Mouse (Mus musculus): ENCODE measurements at regions not wholly inside any gene's neighbourhood (a gene's known extent, or its start where the extent isn't known, plus 50 kb on each side); places are given as distances from the start of the nearest gene placed in this dataset.

- no peak overlapping the region for H3K4me2 ChIP-seq (ENCODE audit: low read depth, low read length)
- H3K27ac ChIP-seq (ENCODE audit: low read depth, low read length), result no peak overlapping the region
- no peaks in the 10 kb centered on the region for H3K36me3 ChIP-seq (ENCODE audit: control insufficient read depth, insufficient read depth, low read length)
- H3K9me3 ChIP-seq (ENCODE audit: control insufficient read depth, low read length), result no peaks in the 10 kb centered on the region
- no peaks in the 10 kb centered on the region for H3K4me1 ChIP-seq (ENCODE audit: control insufficient read depth, insufficient read depth, low read length)
- WGBS, result 51% methylated on average over 7 of the region's 7 CpGs
- H3K9ac ChIP-seq (replicated peaks; ENCODE audit: low read depth, low read length), result no peak overlapping the region
- H3K4me3 ChIP-seq (ENCODE audit: low read depth, low read length), result no peak overlapping the region
- ATAC-seq (ENCODE audit: low read depth), result no peak
- H3K27me3 ChIP-seq (ENCODE audit: control insufficient read depth, insufficient read depth, low read length), result no peaks in the 10 kb centered on the region
Measured at GRCm38 (mm10) chr2:157633286-157633685, 62.2 kb upstream of the Blcap start.

- Histone ChIP-seq H3K9ac (replicated peaks; ENCODE audit: low read depth, low read length) (no peak overlapping the region), H3K4me1 (ENCODE audit: control insufficient read depth, insufficient read depth, low read length) (no peaks in the 10 kb centered on the region), H3K9me3 (ENCODE audit: control insufficient read depth, low read length) (no peaks in the 10 kb centered on the region), H3K27ac (ENCODE audit: low read depth, low read length) (0 out of 2 replicates have a peak overlapping the region, but pooled peaks have one; percentile 50), H3K4me2 (ENCODE audit: low read depth, low read length) (no peak overlapping the region), H3K27me3 (ENCODE audit: control insufficient read depth, insufficient read depth, low read length) (no peaks in the 10 kb centered on the region), H3K4me3 (ENCODE audit: low read depth, low read length) (no peak overlapping the region), H3K36me3 (ENCODE audit: control insufficient read depth, insufficient read depth, low read length) (no peaks in the 10 kb centered on the region)
- ATAC-seq (ENCODE audit: low read depth), result peak; percentile 41; the same call in 1 of the 2 replicates
- 10% methylated on average over 14 of the region's 14 CpGs for whole genome bisulfite sequencing
Measured at GRCm38 (mm10) chr2:157635670-157636069, 64.6 kb upstream of the Blcap start.

- whole genome bisulfite sequencing, result 48% methylated on average over 4 of the region's 4 CpGs
- H3K4me1 ChIP-seq (ENCODE audit: control insufficient read depth, insufficient read depth, low read length), result no peaks in the 10 kb centered on the region
- H3K27me3 ChIP-seq (ENCODE audit: control insufficient read depth, insufficient read depth, low read length), result no peaks in the 10 kb centered on the region
- H3K4me3 ChIP-seq (ENCODE audit: low read depth, low read length), result no peak overlapping the region
- H3K4me2 ChIP-seq (ENCODE audit: low read depth, low read length), result no peak overlapping the region
- no peak overlapping the region for H3K9ac ChIP-seq (replicated peaks; ENCODE audit: low read depth, low read length)
- H3K36me3 ChIP-seq (ENCODE audit: control insufficient read depth, insufficient read depth, low read length), result no peaks in the 10 kb centered on the region
- no peak for ATAC-seq (ENCODE audit: low read depth)
- no peak overlapping the region for H3K27ac ChIP-seq (ENCODE audit: low read depth, low read length)
- no peaks in the 10 kb centered on the region for H3K9me3 ChIP-seq (ENCODE audit: control insufficient read depth, low read length)
Measured at GRCm38 (mm10) chr2:157640873-157641272, 69.8 kb upstream of the Blcap start.

- Histone ChIP-seq H3K9me3 (ENCODE audit: control insufficient read depth, low read length) (no peaks in the 10 kb centered on the region), H3K36me3 (ENCODE audit: control insufficient read depth, insufficient read depth, low read length) (no peaks in the 10 kb centered on the region), H3K4me1 (ENCODE audit: control insufficient read depth, insufficient read depth, low read length) (peaks cover 11% of the 10 kb centered on the region), H3K4me2 (ENCODE audit: low read depth, low read length) (no peak overlapping the region), H3K9ac (replicated peaks; ENCODE audit: low read depth, low read length) (no peak overlapping the region), H3K27ac (ENCODE audit: low read depth, low read length) (no peak overlapping the region), H3K27me3 (ENCODE audit: control insufficient read depth, insufficient read depth, low read length) (no peaks in the 10 kb centered on the region), H3K4me3 (ENCODE audit: low read depth, low read length) (no peak overlapping the region)
- ATAC-seq (ENCODE audit: low read depth), result no peak; the same call in 1 of the 2 replicates
- WGBS, result 19% methylated on average over 20 of the region's 20 CpGs
Measured at GRCm38 (mm10) chr2:157663584-157664375, 73.4 kb upstream of the Ctnnbl1 start.

- H3K9me3 ChIP-seq (ENCODE audit: control insufficient read depth, low read length), result no peaks in the 10 kb centered on the region
- no peak for ATAC-seq (ENCODE audit: low read depth)
- 49% methylated on average over 6 of the region's 6 CpGs for WGBS
- H3K36me3 ChIP-seq (ENCODE audit: control insufficient read depth, insufficient read depth, low read length), result no peaks in the 10 kb centered on the region
- H3K9ac ChIP-seq (replicated peaks; ENCODE audit: low read depth, low read length), result no peak overlapping the region
- H3K4me2 ChIP-seq (ENCODE audit: low read depth, low read length), result no peak overlapping the region
- peaks cover 11% of the 10 kb centered on the region for H3K4me1 ChIP-seq (ENCODE audit: control insufficient read depth, insufficient read depth, low read length)
- no peak overlapping the region for H3K27ac ChIP-seq (ENCODE audit: low read depth, low read length)
- H3K4me3 ChIP-seq (ENCODE audit: low read depth, low read length), result no peak overlapping the region
- no peaks in the 10 kb centered on the region for H3K27me3 ChIP-seq (ENCODE audit: control insufficient read depth, insufficient read depth, low read length)
Measured at GRCm38 (mm10) chr2:157664481-157664880, 72.7 kb upstream of the Ctnnbl1 start.

- H3K36me3 ChIP-seq (ENCODE audit: control insufficient read depth, insufficient read depth, low read length), result no peaks in the 10 kb centered on the region
- no peak for ATAC-seq (ENCODE audit: low read depth)
- H3K4me3 ChIP-seq (ENCODE audit: low read depth, low read length), result no peak overlapping the region
- H3K27ac ChIP-seq (ENCODE audit: low read depth, low read length), result no peak overlapping the region; the same call in 1 of the 2 replicates
- 83% methylated on average over 2 of the region's 2 CpGs for WGBS
- no peaks in the 10 kb centered on the region for H3K27me3 ChIP-seq (ENCODE audit: control insufficient read depth, insufficient read depth, low read length)
- no peak overlapping the region for H3K4me2 ChIP-seq (ENCODE audit: low read depth, low read length)
- H3K9me3 ChIP-seq (ENCODE audit: control insufficient read depth, low read length), result no peaks in the 10 kb centered on the region
- peaks cover 5% of the 10 kb centered on the region; the same call in 1 of the 2 replicates for H3K4me1 ChIP-seq (ENCODE audit: control insufficient read depth, insufficient read depth, low read length)
- no peak overlapping the region for H3K9ac ChIP-seq (replicated peaks; ENCODE audit: low read depth, low read length)
Measured at GRCm38 (mm10) chr2:157670191-157670590, 67.0 kb upstream of the Ctnnbl1 start.

- Histone ChIP-seq H3K9ac (replicated peaks; ENCODE audit: low read depth, low read length) (no peak overlapping the region), H3K9me3 (ENCODE audit: control insufficient read depth, low read length) (no peaks in the 10 kb centered on the region), H3K27me3 (ENCODE audit: control insufficient read depth, insufficient read depth, low read length) (no peaks in the 10 kb centered on the region), H3K4me2 (ENCODE audit: low read depth, low read length) (no peak overlapping the region), H3K36me3 (ENCODE audit: control insufficient read depth, insufficient read depth, low read length) (no peaks in the 10 kb centered on the region), H3K4me3 (ENCODE audit: low read depth, low read length) (no peak overlapping the region), H3K27ac (ENCODE audit: low read depth, low read length) (peak overlapping the region; percentile 60), H3K4me1 (ENCODE audit: control insufficient read depth, insufficient read depth, low read length) (peaks cover 6% of the 10 kb centered on the region; the same call in 1 of the 2 replicates)
- ATAC-seq (ENCODE audit: low read depth), result peak; percentile 31; the same call in 1 of the 2 replicates
- WGBS, result 32% methylated on average over 17 of the region's 19 CpGs
Measured at GRCm38 (mm10) chr2:157674906-157675305, 62.3 kb upstream of the Ctnnbl1 start.

- no peaks in the 10 kb centered on the region for H3K27me3 ChIP-seq (ENCODE audit: control insufficient read depth, insufficient read depth, low read length)
- H3K4me2 ChIP-seq (ENCODE audit: low read depth, low read length), result no peak overlapping the region
- ATAC-seq (ENCODE audit: low read depth), result 0 out of 2 replicates have a peak, but pooled peaks have one; percentile 17
- H3K4me3 ChIP-seq (ENCODE audit: low read depth, low read length), result no peak overlapping the region
- H3K4me1 ChIP-seq (ENCODE audit: control insufficient read depth, insufficient read depth, low read length), result peaks cover 6% of the 10 kb centered on the region; the same call in 1 of the 2 replicates
- H3K9ac ChIP-seq (replicated peaks; ENCODE audit: low read depth, low read length), result no peak overlapping the region
- H3K36me3 ChIP-seq (ENCODE audit: control insufficient read depth, insufficient read depth, low read length), result no peaks in the 10 kb centered on the region
- no peaks in the 10 kb centered on the region for H3K9me3 ChIP-seq (ENCODE audit: control insufficient read depth, low read length)
- no peak overlapping the region for H3K27ac ChIP-seq (ENCODE audit: low read depth, low read length)
- WGBS, result 62% methylated on average over 10 of the region's 10 CpGs
Measured at GRCm38 (mm10) chr2:157676396-157677176, 60.6 kb upstream of the Ctnnbl1 start.

GRCm38 (mm10) chr2:157677262-157677661 lies 59.9 kb upstream of the Ctnnbl1 start:
- no peak for ATAC-seq (ENCODE audit: low read depth)
- Histone ChIP-seq H3K9me3 (ENCODE audit: control insufficient read depth, low read length) (no peaks in the 10 kb centered on the region), H3K4me3 (ENCODE audit: low read depth, low read length) (no peak overlapping the region), H3K36me3 (ENCODE audit: control insufficient read depth, insufficient read depth, low read length) (no peaks in the 10 kb centered on the region), H3K4me2 (ENCODE audit: low read depth, low read length) (no peak overlapping the region), H3K27ac (ENCODE audit: low read depth, low read length) (no peak overlapping the region), H3K27me3 (ENCODE audit: control insufficient read depth, insufficient read depth, low read length) (no peaks in the 10 kb centered on the region), H3K4me1 (ENCODE audit: control insufficient read depth, insufficient read depth, low read length) (peaks cover 6% of the 10 kb centered on the region; the same call in 1 of the 2 replicates), H3K9ac (replicated peaks; ENCODE audit: low read depth, low read length) (no peak overlapping the region)
- 58% methylated on average over 7 of the region's 7 CpGs for WGBS

All from neural tube, embryonic 14.5 days (tissue).